Mouse (Mus musculus) kidney, postnatal 36 days (tissue): ENCODE data around the gene Optc.

Experiments
- DNase-seq, 2 experiments: peaks; one replicate each; pipeline ENCODE4 v3.0.0; 2021 to 2022; ENCODE audit warnings: mixed read lengths in 2 of 2

Gene Optc

GRCm38 (mm10) chr1:133881813-133882212 lies 26.0 kb downstream of the Optc start:
- DNase-seq, result no peak

GRCm38 (mm10) chr1:133878825-133879423 lies 28.9 kb downstream of the Optc start:
- DNase-seq, result peak; percentile 58 to 61

DNA sequence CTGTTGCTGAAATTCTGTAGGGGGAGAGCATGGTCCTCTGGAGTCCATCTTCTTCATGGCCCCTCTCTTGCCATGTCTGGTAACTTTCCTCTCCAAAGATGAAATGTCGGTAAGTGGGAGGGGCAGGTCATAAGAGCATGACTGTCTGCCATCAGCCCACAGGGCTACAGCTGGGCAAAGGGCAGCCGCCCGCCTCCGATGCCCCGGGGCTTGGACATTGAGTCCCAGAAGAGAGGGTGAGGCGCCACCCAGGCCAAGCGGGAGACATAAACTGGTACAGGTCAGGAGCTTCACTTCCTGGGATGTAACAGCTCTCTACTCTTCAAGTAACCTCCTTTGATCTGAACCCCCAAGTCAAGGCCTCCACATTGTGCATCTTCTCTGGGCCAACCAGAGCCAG lies 30.9 kb downstream of the Optc start:
- DNase-seq, result peak; percentile 75 to 80

DNA sequence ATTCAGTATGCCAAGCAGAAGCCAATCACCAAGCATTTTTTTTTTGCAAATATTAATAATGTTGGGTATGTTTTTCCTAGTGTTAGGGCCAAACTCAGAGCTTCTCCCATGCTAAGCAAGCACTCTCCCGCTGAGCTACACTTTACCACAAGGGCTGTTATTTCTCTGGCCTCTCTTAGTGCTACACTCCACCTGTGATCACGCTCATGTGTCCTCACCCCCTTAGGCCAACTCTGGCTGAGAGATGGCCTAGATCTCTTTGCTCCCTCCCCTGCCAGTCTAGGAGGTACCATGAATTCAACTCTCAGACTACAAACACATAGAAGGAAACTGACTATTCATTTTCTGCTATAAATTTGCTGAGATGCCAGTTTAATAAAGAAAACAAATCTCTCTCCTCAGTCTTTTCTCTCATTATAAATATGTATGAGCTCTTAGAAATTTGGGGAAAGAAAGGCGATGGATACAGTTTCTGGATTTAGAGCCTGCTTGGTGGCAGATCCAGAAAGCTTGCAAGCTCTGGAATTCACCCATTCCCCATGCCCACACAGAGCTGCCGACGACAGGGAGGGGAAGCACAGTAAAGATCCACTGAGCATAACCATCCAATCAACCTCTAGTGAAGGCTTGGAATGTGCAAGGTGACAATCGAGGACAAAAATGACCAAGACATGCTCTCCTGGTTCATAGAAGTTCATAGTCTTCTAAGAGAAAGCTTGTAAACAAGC lies 34.5 kb downstream of the Optc start:
- no peak for DNase-seq

GRCm38 (mm10) chr1:133871241-133871640 lies 36.6 kb downstream of the Optc start:
- DNase-seq, result no peak

DNA sequence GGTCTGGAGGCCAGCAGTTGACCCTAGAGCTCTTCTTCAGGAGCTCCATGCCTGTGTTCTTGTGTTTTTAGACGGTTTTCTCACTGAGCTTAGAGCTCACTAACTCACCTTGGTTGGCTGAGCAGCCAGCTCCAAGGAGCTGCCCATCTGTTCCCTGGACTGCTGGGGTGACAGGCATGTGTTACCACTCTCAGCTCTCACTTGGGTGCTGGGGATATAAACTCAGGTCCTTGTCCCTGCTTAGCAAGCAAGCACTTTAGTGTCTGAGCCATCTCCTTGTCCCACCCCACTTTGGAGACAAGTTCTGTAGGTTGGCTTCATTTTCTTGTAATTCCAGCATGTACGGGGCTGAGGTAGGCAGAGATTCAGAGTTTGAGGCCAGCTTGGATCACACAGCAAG lies 38.6 kb downstream of the Optc start:
- DNase-seq, result no peak

DNA sequence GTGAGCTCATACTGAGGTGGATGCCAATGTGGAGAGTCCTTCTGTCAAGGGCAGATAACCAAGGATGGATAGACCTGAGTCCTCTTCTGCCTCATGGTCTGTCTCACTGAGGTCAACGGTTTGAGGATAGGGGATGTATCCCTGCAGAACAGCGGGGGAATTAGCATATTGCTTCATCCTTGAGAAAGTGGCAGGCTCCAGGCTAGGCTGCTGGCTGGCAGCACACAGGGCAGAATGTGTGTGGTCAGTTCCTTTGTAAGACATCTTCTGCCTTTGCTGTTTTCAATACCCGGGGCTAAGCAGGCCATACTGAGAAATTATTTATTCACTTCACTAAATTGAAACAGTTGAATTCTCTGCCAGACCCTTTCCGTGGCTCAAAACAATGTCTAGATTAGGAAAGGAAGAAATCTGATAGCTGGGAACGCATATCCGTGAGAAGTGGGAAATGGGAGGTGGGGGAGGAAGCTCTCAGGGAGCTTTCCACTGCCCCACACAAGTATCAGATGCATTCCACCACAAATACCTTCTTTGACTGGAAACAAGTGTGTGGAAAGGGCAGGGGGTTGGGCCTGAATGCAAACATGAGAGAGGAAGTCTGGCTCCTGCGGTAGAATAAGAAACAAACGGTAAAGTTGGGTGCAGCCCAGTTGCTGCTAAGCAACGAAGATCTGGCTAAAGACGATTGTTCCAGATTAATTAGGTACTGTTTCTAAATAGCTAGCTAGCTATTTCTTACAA lies 44.4 kb downstream of the Optc start:
- DNase-seq, result no peak

DNA sequence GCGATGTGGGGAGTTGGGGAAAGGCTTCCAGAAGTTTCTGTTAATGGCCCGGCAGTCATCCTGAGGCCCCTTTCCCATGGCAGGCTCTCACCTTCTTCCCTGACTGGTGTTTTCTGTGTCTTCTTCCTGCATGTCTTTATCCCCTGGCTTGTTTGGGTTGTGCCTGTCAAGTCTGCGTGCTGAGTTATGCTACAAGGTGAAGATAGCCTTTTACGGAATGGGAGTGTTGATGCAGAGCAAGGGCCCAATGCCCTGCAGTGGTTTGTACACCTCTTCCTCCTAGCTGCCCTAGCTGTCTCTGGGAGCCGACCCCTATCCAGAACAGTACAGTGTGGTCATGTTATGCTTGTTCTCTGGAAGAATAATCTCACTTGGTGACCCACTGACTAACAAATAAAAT lies 46.8 kb downstream of the Optc start:
- DNase-seq, result no peak

DNA sequence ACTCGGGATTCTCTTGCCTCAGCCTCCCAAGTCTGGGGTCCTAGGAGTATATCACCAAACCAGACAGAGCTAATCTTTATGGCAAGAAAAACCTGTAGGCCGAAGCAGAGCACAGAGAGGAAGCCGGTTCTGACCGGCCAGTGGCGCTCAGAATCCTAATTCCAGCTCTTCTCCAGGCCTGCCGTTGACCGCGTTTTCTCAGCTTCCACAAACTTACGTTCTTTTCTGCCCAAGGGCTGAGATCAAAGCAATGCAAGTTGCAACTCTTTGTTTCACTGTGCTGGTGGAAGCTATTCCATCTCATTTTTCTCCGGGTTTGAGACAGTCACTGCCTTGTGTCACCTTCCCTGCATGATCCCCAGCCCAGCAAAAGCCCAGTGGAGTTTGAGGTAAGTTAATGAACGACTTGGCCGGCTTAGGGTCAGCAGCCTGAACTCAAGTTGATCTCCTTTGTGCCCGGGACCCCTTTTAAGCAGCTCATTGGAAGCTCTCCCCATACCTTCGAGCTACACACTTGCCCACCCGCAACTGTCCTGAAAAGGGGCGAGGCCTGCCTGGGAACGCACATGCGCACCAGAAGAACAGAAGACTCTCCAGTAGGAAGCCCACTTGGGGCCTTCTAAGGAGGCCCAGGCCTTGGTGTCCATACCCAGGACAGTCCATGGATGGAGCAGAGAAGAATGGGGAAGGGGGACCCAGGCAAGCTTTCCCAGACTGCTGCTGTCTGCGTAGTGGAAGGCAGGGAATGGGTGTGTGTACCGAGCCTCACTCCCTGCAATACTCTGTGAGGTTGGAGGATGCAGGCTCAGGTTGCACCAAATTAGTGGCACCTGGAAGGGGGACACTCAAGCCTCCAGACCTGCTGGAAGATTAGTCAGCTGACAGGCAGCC lies 47.7 kb downstream of the Optc start:
- peak; percentile 43 to 51 for DNase-seq

DNA sequence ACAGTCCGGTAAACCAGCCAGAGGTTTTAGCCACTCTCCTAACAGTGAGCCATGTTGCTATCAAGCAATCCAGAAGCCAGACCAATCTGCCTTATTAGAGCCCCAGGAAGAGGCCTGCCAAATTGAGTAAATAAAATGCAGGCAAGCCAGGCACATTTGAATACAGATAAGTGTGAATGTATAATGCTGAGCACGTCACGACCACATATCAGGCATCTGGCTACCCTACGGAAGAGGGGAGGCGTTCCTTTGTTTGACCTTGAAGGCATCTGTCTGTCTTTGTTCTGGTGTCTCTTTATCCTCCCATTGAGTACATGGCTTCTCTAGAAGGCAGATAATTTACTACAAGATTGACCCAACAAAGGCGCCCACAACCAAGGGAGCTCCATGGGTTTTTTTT lies 48.5 kb downstream of the Optc start:
- DNase-seq, result no peak

DNA sequence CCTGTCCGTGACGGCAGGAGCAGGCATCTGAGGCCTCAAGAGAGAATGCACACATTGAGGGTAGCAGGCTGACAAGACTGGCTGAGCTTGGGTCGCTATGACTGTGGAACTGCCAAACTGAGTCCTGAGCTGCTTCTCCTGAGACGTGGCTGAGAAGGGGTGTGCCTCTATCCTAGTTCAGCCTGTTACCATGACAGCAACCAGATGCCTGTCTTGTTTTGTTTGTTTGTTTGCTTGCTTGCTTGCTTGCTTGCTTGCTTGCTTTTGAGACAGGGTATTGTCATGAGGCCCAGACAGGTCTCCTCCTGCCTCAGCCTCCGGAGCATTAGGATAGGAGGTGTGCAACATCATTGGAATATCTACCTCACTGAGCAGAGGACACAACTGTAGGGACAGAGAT lies 50.0 kb downstream of the Optc start:
- DNase-seq, result no peak

GRCm38 (mm10) chr1:133857171-133857570 lies 50.6 kb downstream of the Optc start:
- DNase-seq, result peak; percentile 61 to 68

GRCm38 (mm10) chr1:133856655-133857054 lies 51.1 kb downstream of the Optc start:
- peak; percentile 62 to 71 for DNase-seq

DNA sequence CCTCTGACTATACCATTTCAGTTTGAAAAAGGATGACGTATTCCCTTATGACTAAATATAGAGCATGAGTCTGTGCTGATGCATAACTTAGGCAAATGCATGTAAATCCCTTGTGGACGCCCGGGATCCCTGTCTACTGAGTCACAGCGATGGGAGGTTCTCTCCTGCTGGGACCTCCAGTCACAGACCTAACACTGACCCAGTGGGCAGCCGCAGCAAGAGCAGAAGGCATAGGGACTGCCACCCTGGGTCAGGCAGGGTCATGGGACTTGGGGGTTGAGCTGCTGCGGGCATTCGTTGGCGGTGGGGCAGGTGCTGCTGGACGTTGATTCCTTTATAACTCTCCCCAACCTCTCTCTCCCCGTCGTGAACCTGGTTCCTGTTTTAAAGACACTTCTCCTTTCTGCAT lies 51.7 kb downstream of the Optc start:
- DNase-seq, result no peak

DNA sequence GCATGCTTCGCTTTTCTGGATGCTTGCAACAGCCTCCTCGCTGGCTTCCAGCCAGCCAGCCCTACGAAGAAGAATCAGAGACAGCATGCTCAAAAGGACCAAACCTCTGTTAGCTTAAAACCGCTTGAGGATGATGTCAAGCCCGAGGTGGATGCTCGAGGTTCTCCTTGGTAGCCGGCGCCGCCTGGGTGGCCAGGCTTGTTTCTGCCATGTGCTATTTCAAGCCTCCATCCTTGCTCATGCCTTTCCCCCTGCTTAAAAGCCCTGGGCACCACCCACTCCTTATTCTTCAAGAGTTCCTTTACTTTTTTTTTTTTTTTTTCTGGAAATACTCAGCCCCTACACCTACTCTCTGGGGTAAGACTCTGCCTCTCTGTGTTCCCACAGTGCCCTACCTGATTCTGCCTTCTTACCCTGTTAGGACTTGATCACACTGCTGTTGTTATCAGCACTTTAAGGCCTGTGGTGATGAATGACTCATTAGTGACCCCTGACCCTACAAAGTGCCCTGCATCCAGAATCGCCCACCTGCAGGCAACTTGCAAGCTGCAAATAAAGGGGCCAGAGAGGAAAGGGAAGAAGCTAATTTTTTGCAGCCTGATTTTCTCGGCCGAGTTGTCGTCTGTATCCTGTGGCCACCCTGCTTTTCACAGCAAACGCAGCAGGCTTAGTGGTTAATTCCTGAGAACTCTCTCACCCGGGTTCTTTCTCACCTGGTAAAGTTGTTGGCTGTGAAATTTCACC lies 52.4 kb downstream of the Optc start:
- DNase-seq, result peak; percentile 26 to 54

DNA sequence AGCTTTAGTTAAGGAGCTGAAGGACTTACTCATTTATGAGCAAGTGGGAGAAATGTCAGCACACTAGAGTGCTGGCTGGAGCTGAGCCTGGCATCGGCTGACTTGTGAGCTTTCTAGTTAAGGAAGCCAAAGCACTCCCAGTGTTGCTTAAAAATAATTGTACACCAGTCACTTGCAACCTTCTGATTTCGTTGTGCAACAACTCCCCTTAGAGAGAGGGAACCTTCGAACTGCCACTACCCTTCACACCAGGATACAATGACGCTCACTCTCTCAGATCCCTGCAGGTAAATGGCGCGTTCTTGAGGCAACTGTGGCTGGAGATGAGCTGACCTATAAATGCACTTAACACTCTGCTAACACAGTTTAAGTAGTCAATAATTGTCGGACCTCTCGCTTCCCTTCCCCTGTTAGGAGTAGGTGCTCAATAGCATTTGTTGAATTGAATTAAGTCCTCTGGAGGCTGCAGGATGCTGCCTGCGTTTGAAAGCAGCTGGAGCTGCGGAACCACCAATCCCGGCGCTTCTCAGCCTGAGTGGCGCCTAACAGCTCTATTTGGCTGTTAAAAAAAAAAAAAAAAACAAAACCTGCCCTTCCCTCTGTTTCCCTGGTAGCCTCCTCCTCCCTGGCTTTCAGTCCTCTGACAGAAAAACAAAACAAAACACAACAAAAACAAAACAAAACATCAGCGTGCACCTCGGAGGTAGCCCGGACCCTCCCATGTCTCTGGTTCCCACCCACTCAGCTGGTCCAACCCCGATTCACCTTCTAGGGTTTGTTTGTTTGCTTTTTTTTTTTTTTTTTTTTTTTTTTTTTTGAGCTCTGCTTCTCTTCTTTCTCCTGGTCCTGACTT lies 53.2 kb downstream of the Optc start:
- peak; percentile 27 to 47 for DNase-seq
